Mouse (Mus musculus): ENCODE measurements around the gene Ranbp10. TPM values are rescaled to one million over a fixed set of nuclear protein-coding genes. Genes with fewer than 3 reads are reported as not detected.
"Not testable (repeated sequence)": the region's sequence is repeated elsewhere in the genome, so short reads cannot be mapped to it uniquely, and the experiment has no call there.

Gene Ranbp10
- polyA plus RNA-seq, 1 experiment from 2014 or later: 11.3 TPM

- not testable (repeated sequence) for H3K9ac ChIP-seq; H3K27me3 ChIP-seq (replicated peaks); ATAC-seq (ENCODE audit: insufficient number of reproducible peaks, low FRiP score); H3K9me3 ChIP-seq (replicated peaks); H3K4me1 ChIP-seq (replicated peaks); H3K36me3 ChIP-seq; H3K27ac ChIP-seq (ENCODE audit: poor library complexity, severe bottlenecking); H3K4me2 ChIP-seq; H3K4me3 ChIP-seq
- 67% methylated on average over 2 of the region's 2 CpGs for WGBS
Measured at GRCm38 (mm10) chr8:105833740-105834139, 6.6 kb upstream of the Ranbp10 start.

DNA sequence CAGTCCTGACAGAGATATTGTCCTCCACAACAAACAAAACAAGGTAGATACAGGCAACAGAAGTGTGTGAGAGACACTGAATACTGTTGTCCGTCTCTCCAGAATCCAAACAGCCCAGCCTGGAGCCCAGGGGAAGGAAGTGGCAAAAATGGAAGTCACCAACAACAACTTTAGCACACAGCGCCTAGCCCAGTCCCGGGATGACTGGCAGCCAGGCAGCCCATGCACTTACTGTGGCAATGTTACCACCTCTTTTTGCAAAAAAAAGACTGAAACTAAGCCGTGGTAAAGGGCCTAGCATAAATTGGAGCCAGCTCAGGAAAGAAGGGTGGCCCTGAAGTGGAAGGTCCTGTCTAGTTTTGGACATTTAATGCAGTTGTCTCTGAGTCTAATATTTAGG, 771 bp downstream of the Ranbp10 start:
- Histone ChIP-seq H3K9me3 (replicated peaks) (no peaks in the 10 kb centered on the region), H3K4me2 (peak overlapping the region; percentile 84), H3K36me3 (peaks cover 31% of the 10 kb centered on the region), H3K4me3 (peak overlapping the region; percentile 95), H3K27me3 (replicated peaks) (no peaks in the 10 kb centered on the region), H3K4me1 (replicated peaks) (peaks cover 16% of the 10 kb centered on the region), H3K27ac (ENCODE audit: poor library complexity, severe bottlenecking) (peak overlapping the region; percentile 82), H3K9ac (peak overlapping the region; percentile 96)
- WGBS: 6% methylated on average over 4 of the region's 4 CpGs
- ATAC-seq (ENCODE audit: insufficient number of reproducible peaks, low FRiP score): no peak

DNA sequence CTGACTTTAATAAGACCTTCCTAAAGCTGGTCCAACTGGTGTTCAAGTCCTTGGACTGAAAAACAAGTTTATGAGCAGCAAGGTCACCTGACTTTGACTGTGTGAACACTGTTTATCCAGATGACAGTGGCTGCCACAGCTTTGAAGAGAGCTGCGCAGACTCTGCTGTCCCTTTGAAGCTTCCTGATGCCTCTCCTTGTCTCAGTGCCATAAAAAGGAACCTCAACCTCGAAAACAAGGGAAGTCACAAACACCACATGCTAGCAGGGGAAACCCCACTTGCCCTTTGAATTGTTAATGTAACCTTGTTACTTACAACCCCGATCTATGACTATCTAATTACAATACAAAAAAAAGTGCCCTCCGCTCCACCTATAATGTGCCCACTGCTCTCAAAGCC, 1.6 kb downstream of the Ranbp10 start:
- 83% methylated on average over 4 of the region's 4 CpGs for WGBS
- Histone ChIP-seq H3K36me3 (peaks cover 40% of the 10 kb centered on the region), H3K27ac (ENCODE audit: poor library complexity, severe bottlenecking) (no peak overlapping the region), H3K4me3 (peak overlapping the region; percentile 95), H3K9ac (peak overlapping the region; percentile 96), H3K9me3 (replicated peaks) (no peaks in the 10 kb centered on the region), H3K27me3 (replicated peaks) (no peaks in the 10 kb centered on the region), H3K4me1 (replicated peaks) (peaks cover 25% of the 10 kb centered on the region), H3K4me2 (peak overlapping the region; percentile 84)
- no peak for ATAC-seq (ENCODE audit: insufficient number of reproducible peaks, low FRiP score)

DNA sequence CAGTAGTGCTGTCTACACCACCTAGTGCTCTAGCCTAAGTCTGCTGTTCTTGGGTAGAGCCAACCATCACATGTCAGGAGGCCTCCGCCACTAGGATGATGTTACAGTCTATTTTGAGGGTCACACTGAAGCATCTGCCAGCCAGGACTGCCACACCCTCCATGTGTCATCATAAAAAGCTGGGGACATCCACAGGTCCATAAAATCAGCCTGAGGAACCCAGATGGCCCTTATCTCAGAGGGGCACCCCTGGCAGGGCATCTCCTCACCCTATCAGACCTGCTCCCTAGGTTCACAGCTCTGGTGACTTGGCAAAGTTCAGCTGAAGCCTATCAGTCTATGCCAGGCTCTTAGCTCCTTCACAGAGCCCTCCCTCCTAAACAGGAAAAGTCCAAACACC, 6.2 kb downstream of the Ranbp10 start:
- ATAC-seq (ENCODE audit: insufficient number of reproducible peaks, low FRiP score): peak; percentile 95
- Histone ChIP-seq H3K4me2 (peak overlapping the region; percentile 43), H3K4me1 (replicated peaks) (peaks cover 23% of the 10 kb centered on the region), H3K9ac (peak overlapping the region; percentile 47), H3K4me3 (no peak overlapping the region), H3K27ac (ENCODE audit: poor library complexity, severe bottlenecking) (peak overlapping the region; percentile 62), H3K9me3 (replicated peaks) (no peaks in the 10 kb centered on the region), H3K27me3 (replicated peaks) (no peaks in the 10 kb centered on the region), H3K36me3 (peaks cover 61% of the 10 kb centered on the region)
- WGBS: 80% methylated on average over 1 of the region's 1 CpGs

DNA sequence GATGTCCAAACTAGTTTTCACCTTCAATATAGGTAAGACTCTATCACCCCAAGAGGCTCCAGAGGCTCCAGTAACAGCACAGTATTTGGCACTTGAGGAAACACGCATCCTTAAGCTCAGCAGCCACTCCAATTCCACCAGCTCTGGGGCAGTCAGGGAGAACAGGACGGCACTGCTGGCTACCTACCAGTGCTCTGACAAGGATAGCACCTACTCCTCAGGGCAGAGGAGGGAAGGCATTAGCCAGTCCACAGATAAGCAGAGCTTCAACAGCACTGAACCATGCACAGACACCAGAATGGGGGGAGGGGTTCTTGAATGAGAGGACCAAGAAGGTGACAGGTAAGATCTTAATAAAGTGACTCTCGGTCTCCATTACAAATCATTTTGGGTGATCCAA, 7.5 kb downstream of the Ranbp10 start:
- 77% methylated on average over 3 of the region's 3 CpGs for WGBS
- peak; percentile 38; the same call in 1 of the 2 replicates for ATAC-seq (ENCODE audit: insufficient number of reproducible peaks, low FRiP score)

GRCm38 (mm10) chr8:105813241-105813640, 13.9 kb downstream of the Ranbp10 start:
- ATAC-seq (ENCODE audit: insufficient number of reproducible peaks, low FRiP score): no peak
- Histone ChIP-seq H3K4me3 (no peak overlapping the region), H3K9ac (no peak overlapping the region), H3K4me2 (no peak overlapping the region), H3K27me3 (replicated peaks) (no peaks in the 10 kb centered on the region), H3K36me3 (peaks cover 23% of the 10 kb centered on the region), H3K27ac (ENCODE audit: poor library complexity, severe bottlenecking) (no peak overlapping the region), H3K9me3 (replicated peaks) (no peaks in the 10 kb centered on the region), H3K4me1 (replicated peaks) (peaks cover 36% of the 10 kb centered on the region)
- WGBS: 92% methylated on average over 6 of the region's 6 CpGs

More for the DNA sequence above, 7.5 kb downstream of the Ranbp10 start:
- no peak overlapping the region for H3K9ac ChIP-seq
- H3K27me3 ChIP-seq (replicated peaks): no peaks in the 10 kb centered on the region
- no peak overlapping the region for H3K4me2 ChIP-seq
- H3K9me3 ChIP-seq (replicated peaks): no peaks in the 10 kb centered on the region
- peaks cover 60% of the 10 kb centered on the region for H3K36me3 ChIP-seq
- H3K27ac ChIP-seq (ENCODE audit: poor library complexity, severe bottlenecking): no peak overlapping the region
- no peak overlapping the region for H3K4me3 ChIP-seq
- H3K4me1 ChIP-seq (replicated peaks): peaks cover 14% of the 10 kb centered on the region

- H3K9me3 ChIP-seq (replicated peaks): no peaks in the 10 kb centered on the region
- no peak overlapping the region for H3K4me3 ChIP-seq
- ATAC-seq (ENCODE audit: insufficient number of reproducible peaks, low FRiP score): no peak
- H3K4me1 ChIP-seq (replicated peaks): peaks cover 42% of the 10 kb centered on the region
- H3K9ac ChIP-seq: no peak overlapping the region
- H3K27ac ChIP-seq (ENCODE audit: poor library complexity, severe bottlenecking): no peak overlapping the region
- peaks cover 21% of the 10 kb centered on the region for H3K36me3 ChIP-seq
- 80% methylated on average over 5 of the region's 5 CpGs for WGBS
- H3K4me2 ChIP-seq: no peak overlapping the region
- H3K27me3 ChIP-seq (replicated peaks): no peaks in the 10 kb centered on the region
Measured at GRCm38 (mm10) chr8:105812511-105812910, 14.6 kb downstream of the Ranbp10 start.

DNA sequence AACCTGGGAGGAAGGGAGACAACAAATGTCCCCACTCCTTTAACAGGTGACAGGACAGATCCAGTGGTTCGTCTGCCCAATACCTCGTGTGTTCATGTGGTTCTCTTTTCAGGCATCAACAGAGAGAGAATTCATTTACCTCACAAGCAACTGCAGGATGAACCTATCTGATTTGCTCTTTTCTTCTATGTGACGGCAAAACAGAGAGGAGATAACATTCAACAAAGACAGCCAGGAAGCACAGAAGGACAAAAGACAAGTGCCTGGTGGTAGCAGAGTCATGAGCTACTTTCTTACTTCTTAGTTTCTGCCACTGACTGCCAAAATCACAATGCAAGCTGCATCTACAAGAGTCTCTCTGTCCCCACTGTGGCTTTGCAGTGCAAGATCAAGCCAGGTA, 15.6 kb downstream of the Ranbp10 start:
- H3K9me3 ChIP-seq (replicated peaks): no peaks in the 10 kb centered on the region
- no peak overlapping the region for H3K4me3 ChIP-seq
- peak overlapping the region; percentile 30; the same call in 1 of the 2 replicates for H3K27ac ChIP-seq (ENCODE audit: poor library complexity, severe bottlenecking)
- 50% methylated on average over 3 of the region's 3 CpGs for WGBS
- H3K9ac ChIP-seq: no peak overlapping the region
- ATAC-seq (ENCODE audit: insufficient number of reproducible peaks, low FRiP score): no peak
- no peak overlapping the region for H3K4me2 ChIP-seq
- H3K4me1 ChIP-seq (replicated peaks): peaks cover 45% of the 10 kb centered on the region
- peaks cover 18% of the 10 kb centered on the region for H3K36me3 ChIP-seq
- H3K27me3 ChIP-seq (replicated peaks): no peaks in the 10 kb centered on the region

DNA sequence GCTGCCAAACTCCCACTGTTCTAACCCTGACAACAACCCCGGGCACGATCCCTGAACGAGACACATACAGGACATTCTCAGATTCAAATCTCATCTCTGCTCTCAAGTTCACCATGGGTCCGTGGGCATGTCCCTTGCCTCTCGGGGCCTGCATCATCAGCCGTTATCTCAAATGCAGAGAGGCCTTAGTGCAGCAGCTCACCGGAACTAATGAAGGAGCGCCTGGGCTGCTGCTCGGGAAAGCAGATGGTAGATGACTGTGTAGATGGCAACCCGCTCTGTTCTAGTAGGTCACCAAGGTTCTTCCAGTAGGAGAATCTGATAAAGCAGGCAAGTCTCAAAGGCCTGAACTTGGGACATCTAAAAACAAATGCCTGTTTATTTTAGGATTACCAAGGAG, 16.1 kb downstream of the Ranbp10 start:
- H3K27me3 ChIP-seq (replicated peaks): no peaks in the 10 kb centered on the region
- no peak for ATAC-seq (ENCODE audit: insufficient number of reproducible peaks, low FRiP score)
- H3K9ac ChIP-seq: no peak overlapping the region
- 67% methylated on average over 10 of the region's 10 CpGs for WGBS
- peaks cover 45% of the 10 kb centered on the region for H3K4me1 ChIP-seq (replicated peaks)
- no peaks in the 10 kb centered on the region for H3K9me3 ChIP-seq (replicated peaks)
- H3K4me2 ChIP-seq: no peak overlapping the region
- H3K4me3 ChIP-seq: no peak overlapping the region
- peak overlapping the region; percentile 30; the same call in 1 of the 2 replicates for H3K27ac ChIP-seq (ENCODE audit: poor library complexity, severe bottlenecking)
- peaks cover 18% of the 10 kb centered on the region for H3K36me3 ChIP-seq

DNA sequence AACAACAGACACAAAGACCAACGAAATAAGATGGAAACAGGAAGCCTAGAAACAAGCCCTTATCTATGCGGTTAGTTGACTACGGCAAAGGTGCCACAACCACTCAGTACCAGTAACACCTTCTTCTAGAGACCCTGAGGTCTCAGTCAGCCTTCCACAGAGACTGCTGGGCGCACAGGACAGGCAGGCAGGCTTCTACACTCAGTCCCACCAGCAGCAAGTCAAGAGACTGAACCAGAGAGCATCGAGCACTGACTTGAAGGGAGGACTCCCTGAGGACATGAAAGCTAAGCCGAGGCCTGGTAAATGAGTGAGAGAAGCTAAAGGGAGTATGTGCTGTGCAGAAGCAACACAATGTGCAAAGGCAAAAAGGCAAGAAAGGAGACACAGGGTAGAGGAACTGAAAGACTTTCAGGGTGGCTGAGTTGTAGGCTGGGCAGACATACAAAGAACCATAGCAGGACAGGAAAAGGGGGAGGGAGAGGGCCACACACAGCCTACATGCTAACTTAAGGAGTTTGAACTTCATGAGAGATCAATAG, 16.8 kb downstream of the Ranbp10 start:
- Histone ChIP-seq H3K27me3 (replicated peaks) (no peaks in the 10 kb centered on the region), H3K9me3 (replicated peaks) (no peaks in the 10 kb centered on the region), H3K4me2 (no peak overlapping the region), H3K4me3 (no peak overlapping the region), H3K4me1 (replicated peaks) (peaks cover 49% of the 10 kb centered on the region), H3K9ac (no peak overlapping the region), H3K36me3 (peaks cover 13% of the 10 kb centered on the region), H3K27ac (ENCODE audit: poor library complexity, severe bottlenecking) (peak overlapping the region; percentile 12; the same call in 1 of the 2 replicates)
- no peak for ATAC-seq (ENCODE audit: insufficient number of reproducible peaks, low FRiP score)
- 68% methylated on average over 6 of the region's 6 CpGs for WGBS

DNA sequence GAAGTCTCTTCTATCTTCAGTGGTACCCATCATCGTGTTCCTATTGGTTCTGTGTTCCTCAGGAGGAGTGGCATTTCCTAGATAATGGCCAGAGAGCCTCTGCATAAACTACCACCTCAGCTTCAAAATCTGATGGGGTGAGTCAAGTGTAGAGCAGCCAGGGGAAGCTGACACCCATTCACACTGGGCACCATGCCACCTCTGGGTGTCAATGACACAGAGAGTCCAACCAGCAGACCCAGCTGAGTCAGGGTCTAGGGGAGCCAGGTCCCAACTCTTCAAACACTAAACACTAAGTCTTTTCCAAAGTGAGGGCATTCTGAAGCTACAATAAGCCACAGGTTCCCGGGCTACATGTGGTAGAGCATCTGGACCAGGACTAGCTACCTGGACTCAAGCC, 18.7 kb downstream of the Ranbp10 start:
- WGBS: 85% methylated on average over 2 of the region's 2 CpGs

DNA sequence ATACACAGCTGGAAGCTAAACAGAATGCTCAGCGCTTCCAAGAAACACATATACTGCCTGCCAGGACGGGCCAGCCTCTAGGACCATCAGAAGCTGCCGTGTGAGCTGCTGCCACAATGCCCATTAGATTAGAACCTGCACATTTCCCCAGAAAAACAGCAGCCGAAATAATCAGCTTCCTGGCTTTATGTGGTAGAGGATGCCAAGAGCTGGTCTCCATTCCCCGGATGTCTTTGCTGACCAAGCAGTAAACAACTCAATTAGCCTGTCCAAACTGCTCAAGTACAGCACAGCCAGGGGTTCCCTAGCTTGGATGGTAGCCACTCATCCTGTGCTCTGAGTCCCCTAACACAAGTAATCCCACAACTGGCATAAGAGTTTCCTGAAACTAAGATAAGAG, 19.4 kb downstream of the Ranbp10 start:
- Histone ChIP-seq H3K4me3 (no peak overlapping the region), H3K27ac (ENCODE audit: poor library complexity, severe bottlenecking) (peak overlapping the region; percentile 13), H3K4me1 (replicated peaks) (peaks cover 45% of the 10 kb centered on the region), H3K27me3 (replicated peaks) (no peaks in the 10 kb centered on the region), H3K36me3 (peaks cover 19% of the 10 kb centered on the region), H3K9me3 (replicated peaks) (no peaks in the 10 kb centered on the region), H3K4me2 (no peak overlapping the region), H3K9ac (no peak overlapping the region)
- no peak for ATAC-seq (ENCODE audit: insufficient number of reproducible peaks, low FRiP score)
- 77% methylated on average over 5 of the region's 5 CpGs for WGBS

More for the DNA sequence above, 18.7 kb downstream of the Ranbp10 start:
- H3K36me3 ChIP-seq: peaks cover 19% of the 10 kb centered on the region
- H3K4me3 ChIP-seq: no peak overlapping the region
- H3K4me2 ChIP-seq: no peak overlapping the region
- H3K4me1 ChIP-seq (replicated peaks): peaks cover 45% of the 10 kb centered on the region
- H3K9me3 ChIP-seq (replicated peaks): no peaks in the 10 kb centered on the region
- no peaks in the 10 kb centered on the region for H3K27me3 ChIP-seq (replicated peaks)
- no peak overlapping the region for H3K27ac ChIP-seq (ENCODE audit: poor library complexity, severe bottlenecking)
- no peak for ATAC-seq (ENCODE audit: insufficient number of reproducible peaks, low FRiP score)
- H3K9ac ChIP-seq: no peak overlapping the region

Measured in heart, embryonic 12.5 days (tissue).